Mouse (Mus musculus) myocyte (in vitro differentiated cells): Measurements from ENCODE around the gene Cacna1d. TPM values are rescaled to one million over a fixed set of nuclear protein-coding genes. Genes with fewer than 3 reads are reported as not detected.

Experiments used
- H3K27me3 ChIP-seq: one replicate; pipeline ENCODE4 v1.6.1; 2011; ENCODE audit not compliant: control insufficient read depth, insufficient read depth, insufficient read length
- H3K36me3 ChIP-seq: one replicate; pipeline ENCODE4 v1.6.1; 2011; ENCODE audit not compliant: control insufficient read depth, insufficient read depth
- H3K4me2 ChIP-seq: one replicate; pipeline ENCODE4 v1.6.1; 2011; ENCODE audit warnings: low read depth, control low read depth
- H3K4me3 ChIP-seq: one replicate; pipeline ENCODE4 v1.5.1; 2011; ENCODE audit warnings: mild to moderate bottlenecking, control low read depth, moderate library complexity
- H3K79me2 ChIP-seq: one replicate; pipeline ENCODE4 v1.6.1; 2011; ENCODE audit not compliant: control insufficient read depth, insufficient read depth
- H3ac ChIP-seq: one replicate; pipeline ENCODE4 v1.6.1; 2011; ENCODE audit not compliant: control insufficient read depth, insufficient read length
- CEBPB ChIP-seq: IDR thresholded peaks from 2 replicates; pipeline ENCODE4 v1.6.1; 2011; ENCODE audit warnings: mild to moderate bottlenecking, moderate library complexity; ENCODE audit not compliant: poor library complexity, insufficient read depth, severe bottlenecking
- E2F4 ChIP-seq: IDR thresholded peaks from one replicate; pipeline ENCODE4 v1.6.1; 2011; ENCODE audit warnings: mild to moderate bottlenecking, control low read depth, moderate library complexity; ENCODE audit not compliant: insufficient read depth
- MAX ChIP-seq: IDR thresholded peaks from one replicate; pipeline ENCODE4 v1.6.1; 2011; ENCODE audit warnings: low read depth, mild to moderate bottlenecking, control low read depth
- MYOD1 ChIP-seq, 3 experiments: IDR thresholded peaks; one replicate each; pipeline ENCODE4 v1.6.1; 2011; ENCODE audit warnings: control low read depth in 2 of 3, low read depth in 2 of 3, mild to moderate bottlenecking in 2 of 3, moderate library complexity in 1 of 3; ENCODE audit not compliant: insufficient read length in 2 of 3, control insufficient read depth in 1 of 3
- MYOG ChIP-seq, 3 experiments: IDR thresholded peaks; one replicate each; pipeline ENCODE4 v1.6.1; 2011; ENCODE audit warnings: control low read depth in 2 of 3, low read depth in 2 of 3, mild to moderate bottlenecking in 2 of 3; ENCODE audit not compliant: insufficient read length in 2 of 3, control insufficient read depth in 1 of 3, insufficient read depth in 1 of 3
- POLR2A ChIP-seq: IDR thresholded peaks from one replicate; pipeline ENCODE4 v1.6.1; 2011; ENCODE audit warnings: low read depth, mild to moderate bottlenecking, control low read depth, moderate library complexity; ENCODE audit not compliant: insufficient read length
- POLR2AphosphoS2 ChIP-seq: IDR thresholded peaks from one replicate; pipeline ENCODE4 v1.6.1; 2011; ENCODE audit warnings: low read depth, control low read depth; ENCODE audit not compliant: insufficient read length
- REST ChIP-seq: IDR thresholded peaks from one replicate; pipeline ENCODE4 v1.6.1; 2011; ENCODE audit warnings: mild to moderate bottlenecking, control low read depth, moderate library complexity; ENCODE audit not compliant: insufficient read depth, insufficient read length
- SRF ChIP-seq: IDR thresholded peaks from one replicate; pipeline ENCODE4 v1.6.1; 2011; ENCODE audit warnings: low read depth; ENCODE audit not compliant: control insufficient read depth, insufficient read length
- TCF12 ChIP-seq: IDR thresholded peaks from one replicate; pipeline ENCODE4 v1.6.1; 2011; ENCODE audit warnings: mild to moderate bottlenecking, control low read depth; ENCODE audit not compliant: poor library complexity, insufficient read depth, severe bottlenecking
- TCF3 ChIP-seq: IDR thresholded peaks from one replicate; pipeline ENCODE4 v1.6.1; 2011; ENCODE audit warnings: low read depth, control low read depth; ENCODE audit not compliant: insufficient read length
- USF1 ChIP-seq: IDR thresholded peaks from one replicate; pipeline ENCODE4 v1.6.1; 2011; ENCODE audit warnings: low read depth, mild to moderate bottlenecking, control low read depth, moderate library complexity
- polyA plus RNA-seq: library from polyadenylated mRNA; unstranded; fragments of >200 nt; fragmentation: generic; extraction: Trizol; gene quantifications from one replicate; pipeline ENCODE4 v1.2.1, GENCODE M21; 2012; ENCODE audit warnings: missing spikeins

Cacna1d gene
- polyA plus RNA-seq, 1 experiment, result not detected

DNA sequence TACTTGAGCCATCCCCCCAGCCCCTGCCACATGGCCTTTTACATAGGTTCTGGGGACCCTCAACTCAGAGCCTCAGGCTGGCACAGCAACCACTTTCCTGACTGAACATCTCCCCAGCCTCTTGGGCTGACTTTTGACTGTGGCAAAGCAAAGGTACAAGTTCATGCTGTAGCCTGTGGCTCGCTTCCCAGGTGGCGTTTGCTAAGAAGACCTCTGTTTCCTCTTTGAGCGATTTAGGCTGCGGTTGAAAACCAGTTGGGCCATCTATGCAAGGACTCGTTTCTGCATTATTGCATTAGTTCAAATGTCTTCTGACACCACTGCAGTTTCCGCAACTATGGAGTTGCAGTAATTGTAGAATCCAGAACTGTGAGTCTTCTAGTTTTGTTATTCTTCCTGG lies 468.8 kb downstream of the Cacna1d start:
- Histone ChIP-seq H3K4me2 (no peak overlapping the region), H3K4me3 (no peak overlapping the region), H3K27me3 (peaks cover 14% of the 10 kb centered on the region), H3ac (no peak overlapping the region), H3K79me2 (no peaks in the 10 kb centered on the region), H3K36me3 (no peaks in the 10 kb centered on the region)
- TF ChIP-seq USF1 (no peak), POLR2AphosphoS2 (no peak), REST (no peak), TCF12 (no peak), POLR2A (no peak), CEBPB (no peak), SRF (no peak), MYOG (IDR thresholded peaks at IDR 0.05; ENCODE audit: control insufficient read depth in 1 of 3, insufficient read depth in 1 of 3, insufficient read length in 2 of 3, low read depth in 2 of 3) (no peak), E2F4 (no peak), TCF3 (no peak), MAX (no peak), MYOD1 (IDR thresholded peaks at IDR 0.05; ENCODE audit: control insufficient read depth in 1 of 3, insufficient read length in 2 of 3, low read depth in 2 of 3) (no peak)

DNA sequence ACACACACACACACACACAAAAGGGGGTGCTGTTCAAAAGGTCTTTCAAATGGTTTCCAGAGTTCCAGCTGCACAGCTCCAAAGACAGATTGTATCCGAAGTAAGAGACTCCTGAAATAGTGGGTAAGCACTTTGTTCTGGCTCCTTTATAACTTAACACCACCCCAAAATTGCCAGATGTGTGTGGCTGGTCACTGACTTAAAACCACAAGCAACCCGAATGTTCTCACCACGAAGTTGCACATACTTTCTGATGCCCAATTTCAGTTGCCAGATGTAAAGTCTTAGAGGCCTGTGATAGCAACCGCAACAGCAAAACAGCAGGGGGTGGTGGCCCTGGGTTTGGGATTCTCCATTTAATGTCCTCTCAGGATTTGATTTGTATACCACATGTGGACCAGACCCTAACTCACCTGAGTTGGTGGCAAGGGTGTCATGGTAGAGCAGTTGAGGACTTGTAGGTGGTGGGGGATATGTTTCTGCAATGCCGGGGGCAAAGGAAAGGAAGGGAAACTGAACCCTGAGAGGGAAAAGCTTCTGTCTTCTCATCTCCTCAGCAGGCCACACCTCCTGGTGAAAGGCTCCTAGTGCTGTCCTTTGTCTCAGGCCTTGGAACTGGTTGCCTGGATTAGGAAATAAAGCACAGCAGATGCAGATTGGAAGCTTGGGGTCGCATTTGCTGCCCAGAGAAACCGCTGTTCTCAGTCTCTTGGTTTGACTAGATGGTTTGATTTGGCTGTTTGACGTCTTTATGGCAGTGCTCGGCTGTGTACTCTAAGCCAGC lies 471.3 kb downstream of the Cacna1d start:
- Histone ChIP-seq H3K36me3 (no peaks in the 10 kb centered on the region), H3K79me2 (no peaks in the 10 kb centered on the region), H3K4me2 (no peak overlapping the region), H3K4me3 (no peak overlapping the region), H3K27me3 (peaks cover 14% of the 10 kb centered on the region), H3ac (no peak overlapping the region)
- TF ChIP-seq USF1 (no peak), MYOD1 (IDR thresholded peaks at IDR 0.05; ENCODE audit: control insufficient read depth in 1 of 3, insufficient read length in 2 of 3, low read depth in 2 of 3) (no peak), TCF12 (no peak), CEBPB (no peak), E2F4 (no peak), POLR2AphosphoS2 (no peak), POLR2A (no peak), SRF (no peak), TCF3 (no peak)

DNA sequence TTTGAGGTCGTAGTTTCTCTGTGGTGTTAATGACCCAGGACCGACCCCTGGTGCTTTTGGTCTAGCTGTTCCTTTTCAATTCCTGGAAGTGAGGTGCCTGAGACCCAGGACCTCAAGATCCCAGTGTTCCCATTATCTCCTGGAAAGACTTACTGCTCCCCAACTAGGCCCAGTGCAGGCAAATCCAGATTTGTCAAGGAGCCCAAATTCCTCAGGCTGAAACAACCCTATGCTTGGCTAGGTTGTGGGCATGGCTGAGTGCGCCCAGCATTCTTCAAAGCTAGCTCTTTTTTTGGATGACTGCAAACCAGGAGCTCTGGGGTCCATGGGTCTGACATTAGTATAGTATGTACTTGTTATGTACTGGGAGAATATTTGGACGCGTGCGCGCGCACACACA lies 471.9 kb downstream of the Cacna1d start:
- no peaks in the 10 kb centered on the region for H3K36me3 ChIP-seq
- H3K27me3 ChIP-seq, result peaks cover 20% of the 10 kb centered on the region
- no peak overlapping the region for H3ac ChIP-seq
- TF ChIP-seq MYOG (IDR thresholded peaks at IDR 0.05; ENCODE audit: control insufficient read depth in 1 of 3, insufficient read depth in 1 of 3, insufficient read length in 2 of 3, low read depth in 2 of 3) (no peak), USF1 (no peak), MYOD1 (IDR thresholded peaks at IDR 0.05; ENCODE audit: control insufficient read depth in 1 of 3, insufficient read length in 2 of 3, low read depth in 2 of 3) (no peak), POLR2AphosphoS2 (no peak), MAX (no peak), E2F4 (no peak), POLR2A (no peak), CEBPB (no peak), TCF12 (no peak), SRF (no peak), REST (no peak), TCF3 (no peak)
- no peaks in the 10 kb centered on the region for H3K79me2 ChIP-seq
- no peak overlapping the region for H3K4me3 ChIP-seq
- H3K4me2 ChIP-seq, result no peak overlapping the region

DNA sequence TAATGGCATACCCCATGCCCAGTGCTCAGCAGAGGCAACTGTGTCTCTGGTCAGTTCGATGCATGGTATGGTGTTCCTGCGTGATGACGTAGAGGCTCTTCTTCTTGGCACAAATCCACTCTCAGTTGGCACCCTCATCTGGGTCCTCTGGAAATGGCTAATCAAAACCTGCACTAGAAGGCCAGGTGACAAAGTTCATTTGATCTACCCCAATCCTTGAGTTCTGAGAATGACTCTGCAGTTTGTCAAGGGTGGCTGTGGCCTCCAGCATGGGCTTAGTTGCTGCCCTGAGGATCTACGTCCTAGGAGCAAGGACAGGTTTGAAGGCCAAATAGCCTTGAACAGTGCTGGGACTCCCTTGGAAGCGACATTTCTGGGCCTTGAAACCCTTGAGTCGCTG lies 472.4 kb downstream of the Cacna1d start:
- no peaks in the 10 kb centered on the region for H3K36me3 ChIP-seq
- no peak overlapping the region for H3K4me3 ChIP-seq
- no peaks in the 10 kb centered on the region for H3K79me2 ChIP-seq
- no peak for TF ChIP-seq MAX
- H3ac ChIP-seq, result no peak overlapping the region
- H3K4me2 ChIP-seq, result no peak overlapping the region
- H3K27me3 ChIP-seq, result peaks cover 25% of the 10 kb centered on the region

DNA sequence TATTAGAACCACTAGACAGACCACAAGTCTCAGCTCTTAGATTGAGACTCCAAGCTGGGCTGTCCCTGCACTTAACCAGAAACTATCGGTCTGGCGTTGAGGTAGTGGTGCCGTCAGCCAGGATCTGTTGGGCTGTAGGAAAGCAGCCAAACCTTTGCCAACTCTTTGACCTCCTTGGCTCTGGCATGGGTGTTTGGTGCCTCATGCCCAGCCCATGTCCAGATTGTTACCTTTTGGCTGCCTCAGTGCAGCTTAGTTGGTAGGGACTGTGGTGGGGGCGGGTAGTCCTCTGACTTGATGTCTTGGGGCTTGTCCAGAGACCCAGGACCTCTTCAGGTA lies 472.8 kb downstream of the Cacna1d start:
- Histone ChIP-seq H3K36me3 (no peaks in the 10 kb centered on the region), H3K4me3 (no peak overlapping the region), H3ac (no peak overlapping the region), H3K79me2 (no peaks in the 10 kb centered on the region), H3K27me3 (peaks cover 29% of the 10 kb centered on the region), H3K4me2 (no peak overlapping the region)
- no peak for TF ChIP-seq TCF3
